Mouse (Mus musculus) skeletal muscle tissue, postnatal 0 days (tissue): ENCODE measurements around the gene Cd34. TPM values are rescaled to one million over a fixed set of nuclear protein-coding genes. Genes with fewer than 3 reads are reported as not detected.

ENCODE experiments used
- polyA plus RNA-seq: library from polyadenylated mRNA; unstranded; fragments of >200 nt; fragmentation: Nextera tagmentation; extraction: Ambion mirVana; gene quantifications from 2 replicates; pipeline ENCODE4 v1.2.1, GENCODE M21; 2015

Gene Cd34
- polyA plus RNA-seq: 124 and 135 TPM in 2 replicates

GRCm38 (mm10) chr1:194938715-194939114 lies at the start of gene Cd34:
Cd34 (plus strand) TSS chr1:194938819.

Other genes with a start within 250 kb of the Cd34 start
- 0.38 and 0.77 TPM in 2 replicates for gene Cd46, start 153.4 kb downstream of the Cd34 start, polyA plus RNA-seq
- gene Cr1l, start 192.8 kb downstream of the Cd34 start, polyA plus RNA-seq: 50.0 and 57.7 TPM in 2 replicates
- 0.04 and 0.12 TPM in 2 replicates for gene Cr2, start 237.9 kb downstream of the Cd34 start, polyA plus RNA-seq